Mouse (Mus musculus) lung, postnatal 0 days (tissue): ENCODE measurements at regions not wholly inside any gene's neighbourhood (a gene's known extent, or its start where the extent isn't known, plus 50 kb on each side); places are given as distances from the start of the nearest gene placed in this dataset.

Source experiments
- CTCF ChIP-seq: IDR thresholded peaks from 2 replicates; pipeline ENCODE4 v1.5.1; 2016; ENCODE audit warnings: antibody characterized with exemption, mild to moderate bottlenecking
- EP300 ChIP-seq: IDR thresholded peaks from 2 replicates; pipeline ENCODE4 v1.6.1; 2016; ENCODE audit warnings: antibody characterized with exemption, mild to moderate bottlenecking, control low read depth

- TF ChIP-seq EP300 (no peak), CTCF (no peak)
Observed at GRCm38 (mm10) chr7:68905793-68906192, 156.8 kb upstream of the Arrdc4 start.
